Mouse (Mus musculus) left cerebral cortex, adult 6 months (tissue): ENCODE data around the gene Mslnl. TPM values are rescaled to one million over a fixed set of nuclear protein-coding genes. Genes with fewer than 3 reads are reported as not detected.

Source experiments
- long read RNA-seq, 2 experiments: library from polyadenylated mRNA; unstranded; transcript quantifications; one replicate each; pipeline ENCODE4 v2.0.0; 2019 to 2020
- polyA plus RNA-seq: library from polyadenylated mRNA; unstranded; fragments of <200 nt; fragmentation: Nextera tagmentation; gene quantifications from 2 replicates; pipeline ENCODE4 v1.2.3, GENCODE M21; 2021

Mslnl gene
- polyA plus RNA-seq, result 0.20 and 0.21 TPM in 2 replicates
- long read RNA-seq, experiment 1, result 0 reads
- long read RNA-seq, experiment 2, result 0 reads

GRCm38 (mm10) chr17:25735745-25736144 is at the start of gene Mslnl:
TSS of gene Mslnl (plus strand) at chr17:25736042.

GRCm38 (mm10) chr17:25716711-25717637 is 18.9 kb upstream of the Mslnl start, which contains the start of gene Gng13:
TSS of gene Gng13 (plus strand) at chr17:25717171.

GRCm38 (mm10) chr17:25727265-25728008 is 8.4 kb upstream of the Mslnl start, which contains the start of the genes Chtf18 and Rpusd1:
TSS of gene Chtf18 (minus strand) at chr17:25727419.
TSS of gene Rpusd1 (plus strand) at chr17:25727670.

GRCm38 (mm10) chr17:25754241-25754640 is 18.4 kb downstream of the Mslnl start, which contains the start of gene Msln:
TSS of gene Msln (minus strand) at chr17:25754378.

GRCm38 (mm10) chr17:25773549-25774120 is 37.8 kb downstream of the Mslnl start, which contains the start of gene Narfl:
TSS of gene Narfl (plus strand) at chr17:25773776.

GRCm38 (mm10) chr17:25785281-25785745 is 49.5 kb downstream of the Mslnl start, which contains the start of gene Haghl:
TSS of gene Haghl (minus strand) at chr17:25785673.

GRCm38 (mm10) chr17:25786280-25786679 is 50.4 kb downstream of the Mslnl start, which contains the start of gene Ccdc78:
TSS of gene Ccdc78 (plus strand) at chr17:25786580.

GRCm38 (mm10) chr17:25792615-25793014 is 56.8 kb downstream of the Mslnl start, which contains the start of gene Fam173a:
TSS of gene Fam173a (minus strand) at chr17:25792901.

GRCm38 (mm10) chr17:25795609-25796092 is 59.8 kb downstream of the Mslnl start, which contains the start of gene AC134908.4:
TSS of gene AC134908.4 (minus strand) at chr17:25795659.

GRCm38 (mm10) chr17:25796951-25797369 is 61.1 kb downstream of the Mslnl start, which contains the start of gene Metrn:
TSS of gene Metrn (minus strand) at chr17:25797136.

Other genes starting within 250 kb of the Mslnl start
- gene Sstr5, start 238.8 kb upstream of the Mslnl start, polyA plus RNA-seq, result 0.23 and 0.34 TPM in 2 replicates
- 40.9 and 69.8 TPM in 2 replicates for gene Sox8, start 165.4 kb upstream of the Mslnl start, polyA plus RNA-seq
- 27.9 and 28.9 TPM in 2 replicates for gene Lmf1, start 157.0 kb upstream of the Mslnl start, polyA plus RNA-seq
- 835 and 992 TPM in 2 replicates for gene Gng13, start 18.9 kb upstream of the Mslnl start, polyA plus RNA-seq
- 0.97 and 1.5 TPM in 2 replicates for gene Chtf18, start 8.6 kb upstream of the Mslnl start, polyA plus RNA-seq
- 59.3 and 64.4 TPM in 2 replicates for gene Rpusd1, start 8.4 kb upstream of the Mslnl start, polyA plus RNA-seq
- gene Msln, start 18.3 kb downstream of the Mslnl start, polyA plus RNA-seq, result 0.72 and 1.0 TPM in 2 replicates
- 27.4 and 37.4 TPM in 2 replicates for gene Narfl, start 37.7 kb downstream of the Mslnl start, polyA plus RNA-seq
- 114 and 123 TPM in 2 replicates for gene Haghl, start 49.6 kb downstream of the Mslnl start, polyA plus RNA-seq
- 0.31 and 0.39 TPM in 2 replicates for gene Ccdc78, start 50.5 kb downstream of the Mslnl start, polyA plus RNA-seq
- gene Fam173a, start 56.9 kb downstream of the Mslnl start, polyA plus RNA-seq, result 147 and 187 TPM in 2 replicates
- gene AC134908.4, start 59.6 kb downstream of the Mslnl start, polyA plus RNA-seq, result 4.0 and 5.4 TPM in 2 replicates
- 11.7 and 12.8 TPM in 2 replicates for gene Metrn, start 61.1 kb downstream of the Mslnl start, polyA plus RNA-seq
- gene Fbxl16, start 73.0 kb downstream of the Mslnl start, polyA plus RNA-seq, result 213 and 331 TPM in 2 replicates
- 12.1 and 16.0 TPM in 2 replicates for gene Wdr24, start 87.6 kb downstream of the Mslnl start, polyA plus RNA-seq
- gene Jmjd8, start 92.8 kb downstream of the Mslnl start, polyA plus RNA-seq, result 31.5 and 33.5 TPM in 2 replicates
- gene Stub1, start 97.4 kb downstream of the Mslnl start, polyA plus RNA-seq, result 348 and 416 TPM in 2 replicates
- gene Rhbdl1, start 101.3 kb downstream of the Mslnl start, polyA plus RNA-seq, result 10.7 and 55.8 TPM in 2 replicates
- 1.4 and 5.1 TPM in 2 replicates for gene Gm20683, start 105.7 kb downstream of the Mslnl start, polyA plus RNA-seq
- gene Rhot2, start 108.8 kb downstream of the Mslnl start, polyA plus RNA-seq, result 7.3 and 8.2 TPM in 2 replicates
- gene Wdr90, start 125.5 kb downstream of the Mslnl start, polyA plus RNA-seq, result 1.5 and 2.0 TPM in 2 replicates
- gene Mcrip2, start 132.7 kb downstream of the Mslnl start, polyA plus RNA-seq, result 35.6 and 38.4 TPM in 2 replicates
- gene Mettl26, start 139.0 kb downstream of the Mslnl start, polyA plus RNA-seq, result 65.7 and 79.7 TPM in 2 replicates
- gene Wfikkn1, start 144.8 kb downstream of the Mslnl start, polyA plus RNA-seq, result 0.06 and 0.07 TPM in 2 replicates
- 8.7 and 18.7 TPM in 2 replicates for gene Rab40c, start 183.7 kb downstream of the Mslnl start, polyA plus RNA-seq
- gene Pigq, start 208.9 kb downstream of the Mslnl start, polyA plus RNA-seq, result 94.5 and 96.0 TPM in 2 replicates
- 0.26 and 0.48 TPM in 2 replicates for gene Nhlrc4, start 208.9 kb downstream of the Mslnl start, polyA plus RNA-seq
- 0.49 and 0.78 TPM in 2 replicates for gene A930017K11Rik, start 216.5 kb downstream of the Mslnl start, polyA plus RNA-seq
- gene Capn15, start 249.8 kb downstream of the Mslnl start, polyA plus RNA-seq, result 9.2 and 14.4 TPM in 2 replicates